Mouse (Mus musculus) monocyte, adult 2 months (primary cell): ENCODE results near the gene Atp5e.

Experiments
- DNase-seq, 2 experiments: peaks; one replicate each; pipeline ENCODE4 v3.0.0; 2022; ENCODE audit warnings: low spot score in 2 of 2, low read depth in 1 of 2

Gene Atp5e

GRCm38 (mm10) chr2:174421107-174421506 is 42.8 kb downstream of the Atp5e start:
- DNase-seq = no peak

GRCm38 (mm10) chr2:174415731-174416310 is 48.1 kb downstream of the Atp5e start, which contains the start of gene Nelfcd:
TSS of gene Nelfcd (plus strand) at chr2:174415804.
- DNase-seq = peak; percentile 86 to 92

- no peak for DNase-seq
Measured at GRCm38 (mm10) chr2:174415001-174415730, 48.7 kb downstream of the Atp5e start.

- DNase-seq = no peak
Measured at GRCm38 (mm10) chr2:174413127-174413526, 50.8 kb downstream of the Atp5e start.
